Mouse (Mus musculus): Measurements from ENCODE around the gene Plekhh3. TPM values are rescaled to one million over a fixed set of nuclear protein-coding genes. Genes with fewer than 3 reads are reported as not detected.

The Plekhh3 gene
- polyA plus RNA-seq (2014; fragmentation: Illumina TruSeq; extraction: RNeasy Lipid Tissue Mini Kit (QIAGEN cat#74804)), result 0.48 TPM

GRCm38 (mm10) chr11:101170811-101171610, at the start of gene Plekhh3:
Gene Plekhh3 (minus strand): TSS chr11:101171351.

DNA sequence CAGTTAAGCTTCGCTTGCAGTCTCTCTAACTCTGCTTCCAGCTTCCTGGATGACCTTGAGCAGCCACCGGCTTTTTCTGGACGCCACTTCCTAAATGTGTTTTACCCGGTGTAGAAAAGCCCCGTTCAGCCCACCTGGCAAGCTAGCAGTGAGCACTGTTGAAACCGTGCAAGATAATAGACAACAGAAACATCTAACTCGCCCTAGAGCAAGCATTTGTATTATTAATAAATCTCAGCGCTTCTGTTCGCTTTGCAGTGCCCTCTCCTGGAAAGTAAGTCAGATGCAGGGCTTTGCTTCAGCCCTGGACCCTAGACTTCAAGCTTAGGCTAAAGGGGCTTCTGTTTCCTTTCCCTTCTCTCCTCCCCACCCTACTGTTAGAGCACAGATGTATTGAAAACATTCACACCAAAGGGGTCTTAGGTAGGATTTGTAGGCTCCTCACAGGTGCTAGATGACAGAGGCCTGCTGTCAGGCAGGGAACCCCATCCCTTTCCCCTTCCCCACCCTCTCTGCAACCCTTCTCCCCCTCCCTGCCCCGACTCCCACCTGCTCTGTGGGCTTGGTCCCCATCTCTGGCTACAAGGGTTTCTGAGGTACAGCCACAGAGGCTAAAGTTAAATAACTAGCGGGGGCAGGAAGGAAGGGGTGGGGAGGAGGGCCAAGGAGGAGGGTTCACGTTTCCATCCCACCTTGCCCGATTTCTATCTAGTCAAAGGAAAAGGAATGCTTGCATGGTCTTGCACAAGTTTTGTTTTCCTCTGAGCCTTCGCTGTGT, 3.9 kb upstream of the Plekhh3 start, which contains the start of gene Ccr10:
Ccr10 (minus strand) TSS at position 593 of the 778 bp plus-strand sequence.

GRCm38 (mm10) chr11:101170354-101170810, 769 bp downstream of the Plekhh3 start, which contains the start of gene Cntnap1:
Gene Cntnap1 (plus strand): TSS chr11:101170523.

DNA sequence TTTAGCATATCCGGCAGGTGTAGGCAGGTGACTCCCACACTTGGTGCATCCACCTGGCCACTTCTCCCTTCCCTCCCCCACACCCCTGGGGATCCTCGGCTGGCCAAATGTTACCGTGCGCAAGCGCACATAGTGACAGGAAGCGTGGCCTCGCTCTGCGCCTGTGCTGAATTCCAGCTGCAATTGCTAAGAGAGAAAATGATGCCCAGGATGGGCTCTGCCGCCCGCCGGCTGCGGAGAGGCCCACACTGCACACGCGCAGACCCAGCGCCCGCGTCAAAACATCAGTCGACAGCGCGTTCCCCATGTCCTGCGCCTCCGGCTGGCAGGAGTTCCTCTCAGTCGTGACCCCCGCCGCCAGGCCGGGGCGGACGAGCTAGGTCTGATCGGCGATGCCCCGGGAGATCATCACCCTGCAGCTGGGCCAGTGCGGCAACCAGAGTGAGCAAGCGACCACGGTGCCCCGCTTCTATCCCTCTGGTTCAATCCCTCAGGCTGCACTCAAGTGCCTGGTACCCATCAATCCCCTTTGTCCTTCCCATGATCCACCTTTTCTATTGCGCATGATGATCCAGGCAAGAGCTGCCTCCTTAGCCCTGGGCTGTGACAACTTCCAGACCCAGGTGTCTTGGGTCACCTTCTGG, 15.3 kb downstream of the Plekhh3 start, which contains the start of gene Tubg2:
Tubg2 (plus strand) TSS at position 180 of the 644 bp plus-strand sequence.

DNA sequence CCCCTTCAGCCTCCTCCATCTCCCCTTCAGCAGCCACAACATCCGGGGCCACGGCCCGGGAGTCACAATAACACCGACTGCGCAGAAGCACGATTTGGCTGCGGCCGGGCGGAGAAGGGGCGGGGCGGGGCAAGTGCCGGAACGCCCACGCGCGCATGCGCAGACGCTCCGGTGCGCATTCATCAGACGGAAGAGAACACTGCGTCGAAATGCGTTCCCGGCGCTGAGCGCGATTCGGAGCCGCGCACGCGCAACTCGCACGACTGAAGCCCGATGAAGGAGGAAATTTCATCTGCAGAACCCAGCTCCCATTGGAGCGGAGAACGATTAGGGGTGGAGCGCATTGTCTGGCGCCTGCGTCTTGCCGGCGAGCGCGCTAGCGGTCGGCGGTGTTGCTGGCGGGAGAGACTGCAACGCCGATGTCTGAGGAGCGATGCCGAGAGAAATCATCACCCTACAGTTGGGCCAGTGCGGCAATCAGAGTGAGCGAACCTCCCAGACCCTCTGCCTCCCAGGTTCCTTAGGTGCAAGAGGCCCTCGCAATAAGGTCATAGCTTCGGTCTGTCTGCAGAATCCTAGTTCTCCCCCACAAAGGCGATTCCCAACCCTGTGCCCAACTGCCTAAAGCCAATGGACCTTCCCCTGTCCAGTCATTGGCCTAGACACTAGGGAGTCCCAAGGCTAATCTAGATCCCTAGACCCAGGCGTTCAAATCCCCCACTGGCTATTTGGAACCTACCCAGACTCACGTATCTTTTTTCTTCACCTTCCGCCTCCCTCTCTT, 51.2 kb downstream of the Plekhh3 start, which contains the start of the genes Retreg3 and Tubg1:
Retreg3 (minus strand) TSS at position 133 of the 784 bp plus-strand sequence.
Tubg1 (plus strand) TSS at position 178 of the 784 bp plus-strand sequence.

Other genes with a start within 250 kb of the Plekhh3 start
- 20.3 TPM for gene Stat3, start 231.8 kb downstream of the Plekhh3 start, polyA plus RNA-seq (2014; fragmentation: Illumina TruSeq; extraction: RNeasy Lipid Tissue Mini Kit (QIAGEN cat#74804))
- gene Cavin1, start 200.5 kb downstream of the Plekhh3 start, polyA plus RNA-seq (2014; fragmentation: Illumina TruSeq; extraction: RNeasy Lipid Tissue Mini Kit (QIAGEN cat#74804)), result 186 TPM
- 64.6 TPM for gene Atp6v0a1, start 161.9 kb downstream of the Plekhh3 start, polyA plus RNA-seq (2014; fragmentation: Illumina TruSeq; extraction: RNeasy Lipid Tissue Mini Kit (QIAGEN cat#74804))
- gene Naglu, start 101.3 kb downstream of the Plekhh3 start, polyA plus RNA-seq (2014; fragmentation: Illumina TruSeq; extraction: RNeasy Lipid Tissue Mini Kit (QIAGEN cat#74804)), result 1.3 TPM
- gene Hsd17b1, start 92.9 kb downstream of the Plekhh3 start, polyA plus RNA-seq (2014; fragmentation: Illumina TruSeq; extraction: RNeasy Lipid Tissue Mini Kit (QIAGEN cat#74804)), result 159 TPM
- gene Coasy, start 88.8 kb downstream of the Plekhh3 start, polyA plus RNA-seq (2014; fragmentation: Illumina TruSeq; extraction: RNeasy Lipid Tissue Mini Kit (QIAGEN cat#74804)), result 6.9 TPM
- gene Mlx, start 84.1 kb downstream of the Plekhh3 start, polyA plus RNA-seq (2014; fragmentation: Illumina TruSeq; extraction: RNeasy Lipid Tissue Mini Kit (QIAGEN cat#74804)), result 28.9 TPM
- 10.6 TPM for gene Psmc3ip, start 75.9 kb downstream of the Plekhh3 start, polyA plus RNA-seq (2014; fragmentation: Illumina TruSeq; extraction: RNeasy Lipid Tissue Mini Kit (QIAGEN cat#74804))
- 48.5 TPM for gene Retreg3, start 51.5 kb downstream of the Plekhh3 start, polyA plus RNA-seq (2014; fragmentation: Illumina TruSeq; extraction: RNeasy Lipid Tissue Mini Kit (QIAGEN cat#74804))
- 1.2 TPM for gene Tubg1, start 51.4 kb downstream of the Plekhh3 start, polyA plus RNA-seq (2014; fragmentation: Illumina TruSeq; extraction: RNeasy Lipid Tissue Mini Kit (QIAGEN cat#74804))
- not detected for gene Tubg2, start 15.4 kb downstream of the Plekhh3 start, polyA plus RNA-seq (2014; fragmentation: Illumina TruSeq; extraction: RNeasy Lipid Tissue Mini Kit (QIAGEN cat#74804))
- gene Cntnap1, start 828 bp downstream of the Plekhh3 start, polyA plus RNA-seq (2014; fragmentation: Illumina TruSeq; extraction: RNeasy Lipid Tissue Mini Kit (QIAGEN cat#74804)), result 0.48 TPM
- gene Ccr10, start 4.1 kb upstream of the Plekhh3 start, polyA plus RNA-seq (2014; fragmentation: Illumina TruSeq; extraction: RNeasy Lipid Tissue Mini Kit (QIAGEN cat#74804)), result not detected
- gene Ezh1, start 55.1 kb upstream of the Plekhh3 start, polyA plus RNA-seq (2014; fragmentation: Illumina TruSeq; extraction: RNeasy Lipid Tissue Mini Kit (QIAGEN cat#74804)), result 28.3 TPM
- 10.1 TPM for gene Ramp2, start 74.7 kb upstream of the Plekhh3 start, polyA plus RNA-seq (2014; fragmentation: Illumina TruSeq; extraction: RNeasy Lipid Tissue Mini Kit (QIAGEN cat#74804))
- 62.5 TPM for gene Vps25, start 82.4 kb upstream of the Plekhh3 start, polyA plus RNA-seq (2014; fragmentation: Illumina TruSeq; extraction: RNeasy Lipid Tissue Mini Kit (QIAGEN cat#74804))
- not detected for gene Wnk4, start 89.2 kb upstream of the Plekhh3 start, polyA plus RNA-seq (2014; fragmentation: Illumina TruSeq; extraction: RNeasy Lipid Tissue Mini Kit (QIAGEN cat#74804))
- gene Cntd1, start 107.7 kb upstream of the Plekhh3 start, polyA plus RNA-seq (2014; fragmentation: Illumina TruSeq; extraction: RNeasy Lipid Tissue Mini Kit (QIAGEN cat#74804)), result 1.3 TPM
- gene Coa3, start 107.8 kb upstream of the Plekhh3 start, polyA plus RNA-seq (2014; fragmentation: Illumina TruSeq; extraction: RNeasy Lipid Tissue Mini Kit (QIAGEN cat#74804)), result 3.5 TPM
- gene Becn1, start 130.9 kb upstream of the Plekhh3 start, polyA plus RNA-seq (2014; fragmentation: Illumina TruSeq; extraction: RNeasy Lipid Tissue Mini Kit (QIAGEN cat#74804)), result 83.0 TPM
- 240 TPM for gene Psme3, start 144.9 kb upstream of the Plekhh3 start, polyA plus RNA-seq (2014; fragmentation: Illumina TruSeq; extraction: RNeasy Lipid Tissue Mini Kit (QIAGEN cat#74804))
- 0.26 TPM for gene Aoc2, start 153.7 kb upstream of the Plekhh3 start, polyA plus RNA-seq (2014; fragmentation: Illumina TruSeq; extraction: RNeasy Lipid Tissue Mini Kit (QIAGEN cat#74804))
- gene Aoc3, start 159.3 kb upstream of the Plekhh3 start, polyA plus RNA-seq (2014; fragmentation: Illumina TruSeq; extraction: RNeasy Lipid Tissue Mini Kit (QIAGEN cat#74804)), result 59.7 TPM
- not detected for gene G6pc, start 196.2 kb upstream of the Plekhh3 start, polyA plus RNA-seq (2014; fragmentation: Illumina TruSeq; extraction: RNeasy Lipid Tissue Mini Kit (QIAGEN cat#74804))
- 8.1 TPM for gene Aarsd1, start 246.3 kb upstream of the Plekhh3 start, polyA plus RNA-seq (2014; fragmentation: Illumina TruSeq; extraction: RNeasy Lipid Tissue Mini Kit (QIAGEN cat#74804))